Mouse (Mus musculus) megakaryocyte progenitor cell, adult 5-6 weeks (primary cell): ENCODE results near the gene Slc51b. TPM values are rescaled to one million over a fixed set of nuclear protein-coding genes. Genes with fewer than 3 reads are reported as not detected.
A peak's percentile ranks its signal among the peaks of the same experiment; 100 is the strongest.

Source experiments
- ATAC-seq: replicated peaks from 2 replicates; pipeline ENCODE4 v1.8.0; 2016; ENCODE audit warnings: mild to moderate bottlenecking, moderate TSS enrichment, inconsistent platforms; ENCODE audit not compliant: poor library complexity
- total RNA-seq, 2 experiments: library from RNA; stranded (forward) in 1 of 2; stranded (reverse) in 1 of 2; fragments of 157-497, 149-512 nt in 1 of 2; fragments of 200-1000 nt in 1 of 2; gene quantifications; 2 replicates each; pipeline versions ENCODE4 v1.2.3 to v1.2.4; 2015 to 2017

Slc51b gene
- total RNA-seq, 2 experiments from 2014 or later, result not detected

GRCm38 (mm10) chr9:65410378-65410777 is 12.4 kb downstream of the Slc51b start:
- ATAC-seq, result no peak

DNA sequence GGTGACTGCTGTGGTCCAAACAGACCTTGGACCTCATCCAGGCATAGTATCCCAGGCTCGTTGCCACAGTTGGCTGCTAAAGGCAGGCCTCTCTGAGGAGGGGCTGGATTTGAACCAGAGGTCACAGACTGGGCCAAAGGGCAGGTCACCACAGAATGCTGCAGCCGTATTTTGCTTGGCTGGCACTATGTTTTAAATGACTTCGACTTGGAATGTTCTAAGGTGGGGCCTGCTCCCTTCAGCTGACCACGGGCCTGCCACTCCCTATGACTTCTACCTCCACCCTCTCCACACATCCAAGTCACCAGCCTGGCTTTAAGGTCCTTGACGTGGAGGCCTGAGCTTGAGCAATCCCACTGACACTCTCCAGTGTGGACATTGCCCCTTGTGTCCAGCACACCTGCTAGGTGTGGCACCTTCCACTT is 13.9 kb downstream of the Slc51b start:
- ATAC-seq, result no peak

DNA sequence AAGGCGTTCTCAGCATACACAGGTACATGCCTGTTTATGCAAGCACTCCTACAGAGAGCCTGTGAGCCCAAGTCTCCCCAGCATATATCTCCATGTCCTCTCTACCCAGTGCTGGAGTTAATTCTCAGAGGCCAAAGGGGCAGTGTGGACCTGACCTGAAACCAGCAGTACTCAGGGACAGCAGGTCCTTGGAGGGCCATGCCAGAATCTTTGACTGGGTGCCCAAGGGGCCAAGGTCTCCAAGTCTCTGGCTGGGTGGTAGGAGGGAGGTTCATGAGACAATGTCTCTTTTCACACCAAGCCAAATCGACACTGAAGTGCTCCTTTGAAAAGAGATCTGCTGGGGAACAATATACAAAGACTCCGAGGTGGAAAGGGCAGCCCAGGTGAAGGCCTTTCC is 14.9 kb downstream of the Slc51b start:
- no peak for ATAC-seq

- no peak for ATAC-seq
Measured at GRCm38 (mm10) chr9:65407327-65407726, 15.4 kb downstream of the Slc51b start.

- ATAC-seq, result no peak
Measured at GRCm38 (mm10) chr9:65405184-65405449, 17.6 kb downstream of the Slc51b start.

GRCm38 (mm10) chr9:65404331-65405183 is 18.2 kb downstream of the Slc51b start:
- peak; percentile 44; the same call in 1 of the 2 replicates for ATAC-seq

DNA sequence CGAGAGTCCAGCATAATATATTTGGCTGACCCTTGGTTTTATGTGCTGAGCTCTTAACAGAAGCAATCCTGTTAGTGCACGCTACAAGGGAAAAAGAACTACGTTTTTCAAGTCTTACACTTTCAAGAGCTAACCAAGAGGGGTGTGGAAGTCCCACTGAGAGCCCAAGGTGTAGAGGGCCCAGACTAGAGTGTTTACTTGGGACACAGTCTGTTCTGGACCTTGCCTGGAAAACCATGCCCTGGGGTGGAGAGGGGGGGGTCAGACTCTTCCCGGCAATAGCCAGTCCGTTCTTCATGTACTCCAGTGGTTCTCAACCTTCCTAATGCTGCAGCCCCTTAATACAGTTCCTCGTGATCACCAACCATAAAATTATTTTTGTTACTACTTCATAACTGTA is 22.8 kb downstream of the Slc51b start:
- ATAC-seq, result no peak

GRCm38 (mm10) chr9:65398279-65398678 is 24.5 kb downstream of the Slc51b start, which contains the start of gene Rasl12:
Gene Rasl12 (plus strand): TSS chr9:65398506.
- peak; percentile 94 for ATAC-seq

- no peak for ATAC-seq
Measured at GRCm38 (mm10) chr9:65394360-65394759, 28.4 kb downstream of the Slc51b start.

- ATAC-seq, result no peak
Measured at GRCm38 (mm10) chr9:65393606-65394005, 29.1 kb downstream of the Slc51b start.

DNA sequence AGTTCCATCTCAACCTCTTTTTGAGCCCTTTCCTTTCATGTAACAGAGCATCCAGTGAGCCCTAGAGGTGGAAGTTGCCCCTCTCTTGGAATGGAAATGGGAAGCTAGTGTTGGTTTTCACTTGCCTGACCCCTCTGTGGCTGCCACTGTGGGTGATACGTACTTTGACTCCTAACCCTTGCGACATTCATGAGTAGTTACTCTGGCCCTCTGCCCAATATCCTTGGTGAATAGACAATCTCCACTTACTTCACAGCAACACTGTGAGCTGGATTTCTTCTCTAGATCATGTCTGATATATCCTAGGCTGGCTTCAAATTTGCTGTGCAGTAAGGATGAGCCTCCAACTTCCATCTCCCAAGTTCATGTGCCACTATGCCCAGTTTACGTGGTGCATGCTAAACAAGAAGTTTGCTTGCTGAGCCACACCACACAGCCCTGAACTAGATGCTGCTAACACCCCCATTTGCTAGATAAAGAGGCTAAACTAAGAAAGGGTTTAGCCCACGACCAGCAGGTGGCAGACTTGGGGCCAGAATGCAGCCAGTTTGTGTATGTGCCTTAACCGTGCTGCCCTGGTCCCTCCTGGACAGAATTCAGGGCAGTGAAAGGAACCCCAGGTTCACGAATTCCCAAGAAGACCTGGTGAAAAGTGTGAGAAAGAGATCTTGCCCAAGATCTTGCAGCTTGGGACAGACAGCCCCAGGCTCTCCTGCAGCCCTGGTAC is 30.0 kb downstream of the Slc51b start:
- ATAC-seq, result peak; percentile 90

GRCm38 (mm10) chr9:65391613-65391964 is 31.2 kb downstream of the Slc51b start, which contains the start of gene Kbtbd13:
Gene Kbtbd13 (minus strand): TSS chr9:65391652.
- no peak for ATAC-seq

DNA sequence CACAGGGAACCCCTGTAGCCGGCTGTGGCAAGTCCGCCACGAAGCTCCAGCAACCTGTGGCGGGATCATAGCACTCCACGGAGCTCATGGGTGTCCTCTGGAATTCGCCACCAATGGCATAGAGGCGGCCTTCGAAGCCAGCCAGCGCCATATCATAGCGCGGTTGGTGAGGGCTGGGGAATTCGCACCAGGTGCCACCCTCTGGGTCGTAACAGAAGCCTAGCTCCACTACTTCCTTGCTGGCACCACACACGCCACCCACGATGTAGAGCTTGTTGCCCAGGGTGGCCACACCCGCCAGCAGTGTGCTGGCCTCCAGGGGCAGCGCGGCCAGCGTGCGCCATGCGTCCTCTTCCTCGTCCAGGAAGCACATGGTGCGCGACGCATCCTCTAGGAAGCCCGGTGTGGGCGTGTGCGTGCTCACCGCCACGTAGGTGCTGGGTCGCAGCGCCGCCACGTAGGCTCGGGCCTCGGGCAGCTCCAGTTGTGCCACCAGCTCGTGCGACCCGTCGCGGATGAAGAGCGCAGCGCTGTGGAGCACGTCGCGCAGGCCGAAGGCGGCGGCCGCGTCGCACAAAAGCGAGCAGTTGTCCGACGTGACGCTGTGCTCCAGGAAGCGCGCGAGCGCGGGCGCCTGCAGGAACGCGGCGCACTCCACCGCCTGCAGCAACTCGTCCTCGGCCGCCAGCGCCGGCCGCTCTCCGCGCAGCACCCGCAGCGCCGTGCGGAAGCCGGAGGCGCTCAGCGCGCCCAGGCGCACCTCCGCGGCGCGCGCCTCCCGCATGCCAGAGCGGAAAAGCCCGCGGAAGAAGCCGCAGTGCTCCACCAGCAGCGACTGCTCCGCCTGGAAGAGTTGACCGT is 31.8 kb downstream of the Slc51b start:
- ATAC-seq, result peak; percentile 23; the same call in 1 of the 2 replicates

- ATAC-seq, result no peak
Measured at GRCm38 (mm10) chr9:65386373-65387140, 36.2 kb downstream of the Slc51b start.

- ATAC-seq, result no peak
Measured at GRCm38 (mm10) chr9:65384276-65384675, 38.5 kb downstream of the Slc51b start.

DNA sequence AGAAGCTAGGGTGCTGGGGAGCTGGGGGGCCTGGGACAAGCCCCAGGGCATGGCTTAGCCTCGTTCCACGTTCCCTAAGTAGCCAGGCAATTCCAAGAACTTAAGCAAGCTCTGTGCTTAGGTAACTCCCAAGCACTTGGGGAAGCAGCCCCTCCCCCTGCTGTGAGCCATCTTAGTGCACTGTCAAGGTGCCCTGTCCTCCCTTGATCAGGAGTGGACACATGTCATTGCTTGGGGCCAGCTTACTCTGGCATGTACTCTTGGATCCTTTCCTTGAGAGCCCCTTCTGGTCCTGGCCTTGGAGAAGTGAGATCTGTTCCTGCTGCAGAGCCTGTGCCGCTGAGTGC is 40.0 kb downstream of the Slc51b start:
- ATAC-seq, result no peak

DNA sequence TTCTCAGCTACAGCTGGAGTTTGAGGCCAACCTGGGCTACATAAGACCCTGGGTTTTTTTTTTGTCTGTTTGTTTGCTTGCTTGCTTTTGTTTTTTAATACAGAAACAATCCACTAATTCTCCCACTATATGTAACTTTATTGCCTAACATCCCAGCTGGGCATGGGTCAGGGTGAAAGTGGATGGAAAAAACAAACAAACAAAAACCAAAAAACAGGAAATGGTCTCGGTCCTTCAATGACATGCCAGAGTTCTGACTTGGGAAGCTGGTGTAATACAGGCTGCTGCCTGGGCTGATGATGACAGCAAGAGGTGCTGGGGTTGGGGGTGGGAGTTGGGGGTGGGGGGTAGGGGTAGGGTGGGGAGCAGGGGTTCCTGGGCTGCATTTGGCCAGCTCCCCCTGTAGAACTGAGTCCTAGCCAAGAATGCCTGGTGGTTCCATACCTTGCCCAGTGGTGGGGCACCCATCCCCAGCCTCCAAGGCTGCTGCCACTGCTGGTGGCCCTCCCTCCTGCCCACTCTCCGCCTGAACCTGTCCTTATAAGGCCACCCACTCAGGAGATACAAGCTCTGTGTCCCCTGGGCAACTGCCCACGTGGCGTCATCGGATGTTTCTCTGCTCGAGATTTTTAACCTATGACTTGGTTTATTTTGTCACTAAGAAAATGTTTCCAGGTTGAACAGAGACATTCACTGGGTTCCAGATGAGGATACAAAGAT is 40.6 kb downstream of the Slc51b start:
- ATAC-seq, result no peak

DNA sequence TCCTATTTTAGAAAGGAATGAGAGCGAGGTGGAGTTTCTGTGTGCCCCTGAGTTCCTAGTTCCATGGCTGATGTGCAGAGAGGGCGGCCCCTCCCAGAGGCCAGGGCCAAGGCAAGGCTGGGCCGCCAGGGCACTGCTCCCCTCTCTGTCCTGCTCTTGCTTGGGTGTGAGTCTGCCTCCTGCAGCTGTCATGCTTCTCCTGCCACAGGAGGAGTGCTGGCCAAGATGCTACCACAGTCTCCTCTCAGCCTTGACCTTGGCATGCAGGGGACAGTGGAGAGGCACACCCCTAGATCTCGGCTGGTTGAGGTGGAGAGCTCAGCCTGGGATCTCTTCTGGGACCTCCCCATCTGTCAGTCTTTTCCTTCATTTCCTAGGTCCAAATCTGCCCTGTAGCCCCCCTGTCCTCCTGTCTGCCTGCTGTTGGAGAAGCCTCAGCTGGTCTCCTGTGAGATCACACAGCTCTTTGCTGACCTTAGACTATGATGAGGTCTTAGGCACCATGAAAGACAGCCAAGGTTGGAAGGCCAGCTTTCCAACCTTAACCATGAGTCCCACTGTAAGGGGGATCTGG is 41.7 kb downstream of the Slc51b start:
- ATAC-seq, result no peak

DNA sequence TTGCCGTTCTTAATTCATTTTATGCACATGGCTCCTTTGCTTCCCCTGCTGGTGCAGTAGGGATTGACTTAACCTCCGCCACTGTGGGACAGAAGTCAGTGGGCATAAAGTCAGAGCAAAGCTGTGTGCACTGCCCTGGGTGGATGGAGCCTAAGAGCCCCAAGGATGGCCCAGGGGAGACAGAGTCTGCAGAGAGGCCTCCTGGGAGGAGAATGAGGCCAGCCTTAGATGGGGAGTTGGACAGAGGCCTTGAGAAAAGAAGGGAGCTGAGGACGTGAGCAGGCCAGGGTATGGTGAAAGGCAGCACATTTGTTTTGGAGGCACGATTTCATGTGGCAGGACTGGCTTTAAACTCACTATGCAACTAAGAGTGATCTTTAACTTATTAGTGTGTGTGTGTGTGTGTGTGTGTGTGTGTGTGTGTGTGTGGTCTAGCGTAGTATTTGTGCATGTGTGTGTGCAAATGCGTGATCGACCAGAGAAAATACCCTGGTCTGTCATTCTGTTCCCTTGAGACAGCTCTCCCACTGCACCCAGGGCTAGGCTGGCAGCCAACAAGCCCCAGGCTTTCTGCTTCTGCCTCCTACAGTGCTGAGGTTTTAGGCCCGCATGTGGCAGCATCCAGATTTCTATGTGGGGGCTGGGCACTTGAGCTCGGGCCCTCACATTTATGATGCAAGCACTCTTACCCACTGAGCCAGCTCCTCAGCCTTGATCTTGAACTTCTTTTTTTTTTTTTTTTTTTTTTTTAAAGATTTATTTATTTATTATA is 47.4 kb downstream of the Slc51b start:
- ATAC-seq, result no peak
